Mouse (Mus musculus): ENCODE measurements around the gene Bcl10. TPM values are rescaled to one million over a fixed set of nuclear protein-coding genes. Genes with fewer than 3 reads are reported as not detected.
A peak's percentile ranks its signal among the peaks of the same experiment; 100 is the strongest.
"Not testable (repeated sequence)": the region's sequence is repeated elsewhere in the genome, so short reads cannot be mapped to it uniquely, and the experiment has no call there.

The Bcl10 gene
- 10 to 100 TPM; 23.8 to 25.8 TPM for total RNA-seq (2021)

GRCm38 (mm10) chr3:145922019-145922854 is at the start of gene Bcl10:
Gene Bcl10, plus strand, starts transcription at chr3:145922804.
- intact Hi-C loops (cut with DNase I): loop anchor here (2.0 to 5.0 kb wide), 2 partner anchors 273 to 340 kb away; partner anchors contain the start of gene Ccn1
- DNase-seq: peak; percentile 38 to 40

DNA sequence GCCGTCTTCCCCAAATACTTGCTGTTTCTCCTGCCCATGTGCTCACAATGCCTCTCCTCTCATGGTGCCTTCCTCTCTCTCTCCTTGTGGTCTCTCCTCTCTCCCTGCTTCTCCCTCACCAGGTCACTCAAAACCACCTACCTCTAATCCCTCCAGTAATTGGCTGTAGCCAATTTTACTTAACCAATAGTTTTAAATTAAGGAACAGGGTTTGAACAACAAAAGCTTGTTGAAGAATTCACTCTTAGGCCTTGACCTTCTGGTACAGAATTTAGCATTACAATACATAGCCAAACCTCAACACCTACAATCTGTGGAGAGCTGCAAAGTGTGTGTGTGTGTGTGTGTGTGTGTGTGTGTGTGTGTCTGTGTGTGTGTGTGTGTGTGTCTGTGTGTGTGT is 49.3 kb upstream of the Bcl10 start:
- no peak for DNase-seq
- intact Hi-C loops (cut with DNase I): no loop called here

DNA sequence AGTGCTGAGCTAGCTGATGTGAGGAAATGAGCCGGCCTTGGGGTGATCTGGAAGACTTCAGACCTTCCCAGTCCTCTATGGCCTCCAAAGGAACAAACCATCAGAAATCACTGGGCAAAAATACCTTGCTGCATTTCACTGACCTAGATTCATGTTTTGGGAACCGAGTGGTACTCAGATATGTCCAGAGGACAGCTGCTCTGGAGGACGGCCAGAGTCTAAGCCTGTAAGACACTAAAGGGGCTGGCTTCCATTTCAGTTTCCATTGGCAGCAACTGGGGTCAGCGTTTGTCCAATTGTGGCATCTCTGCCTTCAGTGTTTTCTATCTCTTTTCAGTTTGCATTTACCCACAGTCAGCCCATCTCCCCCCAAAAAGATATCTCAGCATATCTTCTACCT is 48.5 kb upstream of the Bcl10 start:
- intact Hi-C loops (cut with DNase I): no loop called here
- DNase-seq: peak; percentile 78 to 79

- DNase-seq: no peak
- intact Hi-C loops (cut with DNase I): no loop called here
These were observed 46.5 kb upstream of the Bcl10 start for GRCm38 (mm10) chr3:145876120-145876519.

- DNase-seq; intact Hi-C loops (cut with DNase I): not testable (repeated sequence)
These were observed 43.7 kb upstream of the Bcl10 start for GRCm38 (mm10) chr3:145878867-145879266.

DNA sequence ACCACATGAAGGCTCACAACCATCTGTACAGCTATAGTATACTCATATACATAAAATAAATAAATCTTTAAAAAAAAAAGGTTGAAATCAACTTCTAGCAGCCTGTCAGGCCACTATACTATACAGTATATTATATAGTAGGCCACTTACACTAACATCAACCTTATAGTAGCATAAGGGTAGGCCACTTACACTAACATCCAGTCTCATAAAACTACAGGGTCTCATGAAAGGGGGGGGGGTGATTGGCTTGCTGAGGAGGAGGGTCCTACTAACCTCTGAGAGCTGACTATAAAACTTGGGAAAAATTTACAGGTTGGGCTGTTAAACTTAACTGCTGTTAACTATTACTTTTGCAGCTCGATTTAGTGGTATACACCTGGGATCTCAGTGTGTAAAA is 42.3 kb upstream of the Bcl10 start:
- intact Hi-C loops (cut with DNase I): no loop called here
- DNase-seq: no peak

DNA sequence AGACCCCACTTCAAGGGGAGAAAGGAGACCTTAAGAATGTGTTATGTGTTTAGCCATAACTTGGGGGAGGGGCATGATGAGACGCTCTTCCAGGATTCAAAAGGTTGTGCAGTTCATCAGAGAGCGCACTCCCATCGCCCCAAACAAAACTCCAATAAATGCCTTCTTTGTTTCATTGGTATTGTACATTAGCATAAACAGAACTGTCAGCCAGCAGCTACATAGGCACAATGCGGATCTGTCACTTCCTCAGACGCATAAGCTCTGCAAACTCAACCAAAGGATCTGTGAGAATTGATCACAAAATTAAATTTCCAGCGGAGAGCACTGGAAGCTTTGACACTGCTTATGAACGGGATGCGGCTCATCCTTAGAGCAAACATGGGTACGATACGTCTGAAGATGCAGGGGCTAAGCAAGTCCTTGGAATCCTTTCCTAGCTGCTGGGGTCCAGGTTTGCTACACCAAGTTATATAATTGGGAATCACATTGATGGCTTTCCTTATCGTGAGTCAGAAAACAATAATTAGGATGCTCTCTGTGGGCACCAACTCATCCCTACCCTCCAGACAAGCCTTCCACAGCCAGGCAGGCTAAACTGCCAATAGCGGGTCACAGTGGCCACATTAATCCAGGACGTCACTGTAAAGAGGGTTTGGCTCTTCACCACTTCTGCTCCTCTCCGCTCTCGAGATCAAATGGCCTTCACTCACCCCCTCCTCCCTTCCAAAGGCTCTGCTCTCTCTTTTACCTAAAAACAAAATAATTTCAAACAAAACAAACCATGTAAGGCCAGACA is 40.3 kb upstream of the Bcl10 start:
- intact Hi-C loops (cut with DNase I): no loop called here
- no peak for DNase-seq

GRCm38 (mm10) chr3:145883233-145883632 is 39.4 kb upstream of the Bcl10 start:
- no peak for DNase-seq
- intact Hi-C loops (cut with DNase I): no loop called here

GRCm38 (mm10) chr3:145885376-145885775 is 37.2 kb upstream of the Bcl10 start:
- intact Hi-C loops (cut with DNase I): no loop called here
- peak; percentile 49 to 53 for DNase-seq

GRCm38 (mm10) chr3:145885851-145886464 is 36.6 kb upstream of the Bcl10 start:
- intact Hi-C loops (cut with DNase I): no loop called here
- peak; percentile 72 for DNase-seq

- no peak for DNase-seq
- intact Hi-C loops (cut with DNase I): no loop called here
These were observed 35.1 kb upstream of the Bcl10 start for GRCm38 (mm10) chr3:145887430-145887971.

DNA sequence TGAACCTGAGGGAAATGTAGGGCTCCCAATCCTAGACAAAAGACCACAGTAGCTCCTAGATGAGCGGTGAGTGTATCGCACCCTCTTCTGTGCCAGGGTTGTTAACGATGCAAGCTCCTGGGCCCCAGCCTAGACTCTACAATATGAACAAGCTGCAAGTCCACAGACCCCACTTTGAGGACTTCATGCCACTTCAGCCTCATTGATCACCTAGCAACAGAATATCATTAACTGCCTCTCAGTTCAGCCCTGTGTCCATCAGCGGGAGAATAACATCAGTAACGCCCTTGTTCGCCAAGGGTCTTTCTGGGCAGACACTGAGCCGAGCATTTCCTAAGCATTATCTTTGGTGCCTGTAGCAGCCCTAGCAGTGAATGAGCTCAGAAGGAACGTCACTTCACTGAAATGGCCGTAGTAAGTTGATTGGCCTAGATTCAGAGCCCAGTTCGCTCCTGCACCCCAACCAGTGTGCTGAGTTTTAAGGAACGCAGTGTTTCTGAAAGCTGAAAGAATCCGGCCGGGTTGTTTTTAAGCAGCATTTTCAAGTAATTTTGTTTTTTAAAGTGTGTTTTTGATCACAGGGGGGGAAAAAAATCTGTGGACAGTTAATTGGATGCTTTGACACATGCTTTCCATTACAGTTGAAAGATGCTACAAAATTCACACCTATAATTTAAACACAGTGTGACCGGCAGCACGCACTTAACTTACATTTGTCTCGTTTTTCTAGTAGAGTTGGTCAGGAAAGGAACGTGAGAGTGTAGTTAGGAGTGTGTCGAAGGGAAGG is 32.1 kb upstream of the Bcl10 start:
- DNase-seq: no peak
- intact Hi-C loops (cut with DNase I): no loop called here

- no peak for DNase-seq
- intact Hi-C loops (cut with DNase I): no loop called here
These were observed 30.2 kb upstream of the Bcl10 start for GRCm38 (mm10) chr3:145892451-145892850.

DNA sequence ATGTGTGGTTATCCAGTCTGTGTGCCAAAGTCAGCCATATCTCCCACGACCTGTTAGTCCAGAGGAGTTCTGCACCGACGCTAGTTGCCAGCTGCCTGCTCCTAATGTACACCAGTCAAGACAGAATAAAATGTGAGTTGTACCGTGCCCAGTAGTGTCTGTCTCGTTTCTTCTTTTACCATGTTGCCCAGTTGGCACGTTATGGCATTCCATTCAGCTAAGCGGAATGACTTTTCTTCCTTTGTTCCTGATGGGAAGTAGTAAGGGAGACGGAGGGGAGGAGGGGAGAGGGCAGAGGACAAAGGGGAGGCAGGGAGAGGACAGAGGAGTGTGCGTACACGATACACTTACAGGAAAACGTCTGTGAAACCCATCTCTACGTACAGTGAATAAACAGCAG is 28.5 kb upstream of the Bcl10 start:
- intact Hi-C loops (cut with DNase I): no loop called here
- DNase-seq: peak; percentile 43 to 46

DNA sequence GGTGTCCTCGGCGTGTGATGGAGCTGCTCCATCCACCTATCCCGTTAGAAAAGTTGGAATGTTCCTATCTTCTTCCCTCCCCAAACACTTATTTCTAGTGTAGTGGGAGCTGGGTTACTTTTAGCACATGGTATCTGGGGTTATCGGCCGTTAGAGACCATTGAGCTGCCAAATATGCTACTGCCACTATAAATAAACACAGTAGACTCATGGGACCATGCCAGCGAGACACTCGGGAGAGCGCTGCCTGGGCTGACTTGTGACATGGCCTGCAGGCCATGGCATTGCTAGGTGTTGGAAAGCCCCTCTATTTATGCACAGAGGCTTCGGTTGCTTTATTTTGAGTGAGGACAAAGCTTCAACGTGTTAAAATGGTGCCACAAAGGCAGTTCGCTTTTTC is 24.9 kb upstream of the Bcl10 start:
- DNase-seq: peak; percentile 82 to 87
- intact Hi-C loops (cut with DNase I): loop anchor here (5.0 kb wide), 1 partner anchor 140 kb away; the partner anchor contains the start of gene Ddah1

- intact Hi-C loops (cut with DNase I): loop anchor here (5.0 to 10.0 kb wide), 3 partner anchors 143 to 495 kb away; partner anchors contain the start of gene Ddah1
- peak; percentile 69 to 86 for DNase-seq
These were observed 22.8 kb upstream of the Bcl10 start for GRCm38 (mm10) chr3:145899832-145900231.

DNA sequence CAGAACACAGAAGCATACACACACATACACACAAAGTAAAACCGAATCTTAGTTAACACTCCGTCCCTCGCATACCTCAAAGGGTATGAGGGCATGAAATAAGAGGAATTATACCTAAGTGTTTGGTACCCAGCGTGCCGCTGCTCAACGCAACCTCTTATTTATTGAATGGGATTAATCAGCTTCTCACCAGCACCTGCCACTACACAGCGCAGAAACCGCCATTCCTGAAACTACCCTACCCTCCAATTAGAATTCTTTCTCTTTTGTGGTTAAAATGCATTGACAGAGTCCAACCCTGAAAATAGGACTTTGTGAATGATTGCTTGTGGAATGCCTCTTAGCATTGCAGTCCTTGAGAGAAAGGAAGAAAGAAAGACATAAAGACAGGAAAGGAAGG is 19.1 kb upstream of the Bcl10 start:
- intact Hi-C loops (cut with DNase I): loop anchor here (10.0 kb wide), 2 partner anchors 429 to 499 kb away; no protein-coding TSS in a partner anchor
- no peak for DNase-seq

DNA sequence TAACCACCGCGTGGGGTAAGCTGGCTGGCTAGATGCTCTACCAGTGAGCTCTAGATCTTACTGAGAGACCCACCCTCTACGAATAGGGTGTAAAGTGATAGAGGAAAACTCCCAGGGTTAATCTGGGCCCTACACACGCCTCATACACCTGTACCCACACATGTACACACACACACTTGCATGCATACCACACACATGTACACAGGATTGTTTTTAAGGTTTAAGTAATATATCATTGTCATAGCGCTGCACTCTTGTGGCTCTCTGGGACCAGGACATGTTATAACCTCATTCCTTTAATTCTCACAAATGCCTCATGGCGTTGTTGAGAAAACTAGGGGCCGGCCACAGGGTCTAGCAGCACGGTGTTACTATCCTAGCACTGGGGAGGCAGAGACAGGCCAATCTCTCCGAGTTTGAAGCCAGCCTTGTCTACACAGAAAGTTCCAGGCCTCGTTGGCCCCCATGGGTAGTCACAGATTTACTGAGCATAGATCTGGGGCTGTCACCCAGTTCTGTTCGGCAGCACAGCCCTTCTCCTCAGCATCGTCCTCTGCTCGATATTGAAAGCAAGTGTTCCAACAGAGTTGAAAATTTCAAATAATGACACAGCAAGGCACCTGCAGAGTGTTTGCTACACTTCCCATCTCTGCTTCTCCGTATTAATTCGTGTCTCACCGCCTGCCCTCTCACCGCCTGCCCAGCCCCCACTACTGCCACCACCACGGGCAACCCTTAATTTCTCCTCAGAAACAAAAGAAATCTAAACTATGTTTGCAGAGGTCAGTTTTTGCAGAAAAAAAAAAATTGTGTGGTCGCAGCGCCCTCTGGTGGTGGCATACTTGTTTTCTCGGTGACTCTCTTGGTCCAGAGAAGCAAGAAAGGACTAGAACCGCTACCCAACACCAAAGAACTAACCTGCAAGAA is 17.5 kb upstream of the Bcl10 start:
- intact Hi-C loops (cut with DNase I): loop anchor here (1.0 to 10.0 kb wide), 6 partner anchors 47 to 500 kb away; partner anchors contain the start of gene Ccn1
- peak; percentile 77 to 87 for DNase-seq

DNA sequence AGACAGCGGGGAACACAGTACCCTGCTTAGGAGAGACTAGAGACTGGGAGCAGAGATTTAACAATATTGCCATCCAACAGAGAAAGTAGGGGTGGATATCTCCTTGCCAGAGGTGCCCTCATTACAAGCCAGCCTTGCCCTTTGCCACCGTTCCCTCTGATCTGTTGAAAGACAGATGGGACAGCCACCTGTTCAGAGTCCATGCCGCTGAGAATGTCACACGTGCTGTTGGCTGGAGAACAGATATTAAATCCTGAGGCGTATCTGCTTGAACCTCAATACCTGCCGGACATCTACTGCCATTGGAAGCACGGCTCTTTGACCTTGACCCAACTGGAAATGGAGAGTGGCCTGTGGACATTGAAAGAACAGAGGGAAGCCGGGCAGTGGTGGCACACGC is 16.0 kb upstream of the Bcl10 start:
- no peak for DNase-seq
- intact Hi-C loops (cut with DNase I): loop anchor here (1.0 to 10.0 kb wide), 3 partner anchors 31 to 502 kb away; no protein-coding TSS in a partner anchor
